Mouse (Mus musculus) kidney, adult 18-20 months (tissue): Measurements from ENCODE around the gene Scarf1.

ENCODE experiments used
- DNase-seq: peaks from one replicate; pipeline ENCODE4 v3.0.0; 2021

The Scarf1 gene

DNA sequence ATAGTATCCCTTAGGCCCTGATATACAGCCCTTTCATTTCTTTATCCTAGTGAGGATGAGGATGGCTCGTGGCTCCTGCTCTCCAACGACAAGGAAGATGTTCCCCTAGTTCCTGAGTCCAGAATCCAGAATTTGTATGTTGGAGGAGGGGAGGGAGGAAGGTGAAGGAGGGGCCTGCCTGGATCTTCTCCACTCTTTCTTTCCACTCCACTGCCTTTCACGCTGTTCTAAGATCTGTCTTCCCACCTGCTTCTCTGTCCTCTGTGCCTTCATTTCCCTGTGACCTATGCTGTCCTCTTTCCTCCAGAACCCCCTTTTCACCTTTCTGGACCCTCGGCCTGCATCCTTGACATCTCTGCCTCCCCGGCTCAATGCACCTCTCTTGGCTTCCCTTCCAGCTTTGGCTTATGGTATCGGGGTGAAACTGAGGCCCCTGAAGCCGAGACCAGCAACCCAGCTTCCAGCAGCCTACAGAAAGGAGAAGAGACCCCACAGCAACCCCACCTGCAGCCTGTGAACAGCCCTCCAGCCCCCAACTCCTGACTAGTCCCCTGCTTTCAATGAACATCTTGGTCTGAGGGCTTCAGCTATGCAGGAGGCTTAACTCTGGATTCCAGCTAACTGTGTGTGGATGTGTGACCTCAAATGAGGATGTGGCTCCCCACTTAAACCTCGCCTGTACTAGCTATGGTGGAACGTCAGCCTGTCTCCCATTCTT is 880 bp upstream of the Scarf1 start:
- no peak for DNase-seq

DNA sequence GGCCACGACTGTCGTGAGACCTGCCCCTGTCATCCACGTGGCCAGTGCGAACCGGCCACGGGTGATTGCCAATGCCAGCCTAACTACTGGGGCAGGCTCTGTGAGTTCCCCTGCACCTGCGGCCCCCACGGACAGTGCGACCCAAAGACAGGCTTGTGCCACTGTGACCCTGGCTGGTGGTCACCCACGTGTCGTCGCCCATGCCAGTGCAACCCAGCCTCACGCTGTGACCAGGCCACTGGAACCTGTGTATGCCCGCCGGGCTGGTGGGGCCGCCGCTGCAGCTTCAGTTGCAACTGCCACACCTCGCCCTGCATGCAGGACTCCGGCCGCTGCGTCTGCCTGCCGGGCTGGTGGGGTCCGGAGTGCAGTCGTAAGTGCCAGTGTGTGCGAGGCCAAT is 1.8 kb downstream of the Scarf1 start:
- DNase-seq: no peak

DNA sequence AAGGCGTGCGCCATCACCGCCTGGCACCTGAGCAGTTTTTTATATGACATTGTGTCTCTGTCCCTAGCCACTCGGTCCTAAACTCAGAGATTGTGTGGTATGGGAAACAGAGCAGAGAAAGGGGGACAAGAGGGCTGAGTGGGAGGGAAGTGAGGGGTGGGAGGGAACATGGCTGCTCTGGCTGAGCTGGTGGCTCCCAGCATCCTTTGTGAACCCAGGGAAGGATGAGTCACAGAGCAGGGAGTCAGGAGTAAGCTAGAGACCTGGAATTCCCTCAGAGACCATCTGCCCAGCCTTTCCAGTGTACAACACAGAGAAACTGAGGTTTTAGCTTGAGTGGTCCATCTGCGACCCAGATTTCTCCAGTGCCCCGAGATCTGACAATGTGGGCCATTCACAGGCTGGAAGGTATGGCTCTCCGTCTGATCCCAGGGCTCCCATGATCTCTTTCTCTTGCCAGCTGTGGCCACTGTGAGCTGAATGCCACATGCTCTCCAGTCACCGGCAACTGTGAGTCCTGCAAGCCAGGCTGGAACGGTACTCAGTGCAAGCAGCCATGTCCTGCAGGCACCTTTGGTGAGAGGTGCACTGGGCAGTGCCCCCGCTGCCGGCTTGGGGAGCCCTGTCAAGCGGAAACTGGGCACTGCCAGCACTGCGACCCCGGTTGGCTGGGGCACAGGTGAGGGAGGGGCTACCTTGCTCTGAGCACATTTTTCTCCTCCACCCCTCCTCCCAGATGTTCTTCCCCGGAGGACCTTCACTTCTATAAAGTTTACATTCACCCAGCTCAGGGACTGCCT is 6.7 kb downstream of the Scarf1 start:
- no peak for DNase-seq

DNA sequence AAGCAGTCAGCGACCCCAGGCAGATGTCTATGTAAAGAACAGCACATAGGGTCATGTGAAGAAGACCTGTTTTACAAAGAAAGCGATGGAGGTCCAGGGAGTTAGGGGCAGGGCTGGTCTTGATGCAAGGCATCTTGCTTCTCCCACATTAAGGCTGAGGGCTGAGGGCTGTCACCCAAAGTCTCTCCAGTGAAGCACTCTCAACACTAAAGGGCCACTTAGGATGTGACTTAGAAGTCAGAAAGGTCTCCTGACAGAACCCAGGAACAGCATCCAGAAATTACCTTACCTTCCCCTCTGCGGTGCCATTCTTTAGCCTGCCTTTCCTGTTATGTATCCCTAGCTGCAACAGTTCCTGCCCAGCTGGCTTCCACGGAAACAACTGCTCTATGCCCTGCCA is 8.3 kb downstream of the Scarf1 start:
- no peak for DNase-seq

DNA sequence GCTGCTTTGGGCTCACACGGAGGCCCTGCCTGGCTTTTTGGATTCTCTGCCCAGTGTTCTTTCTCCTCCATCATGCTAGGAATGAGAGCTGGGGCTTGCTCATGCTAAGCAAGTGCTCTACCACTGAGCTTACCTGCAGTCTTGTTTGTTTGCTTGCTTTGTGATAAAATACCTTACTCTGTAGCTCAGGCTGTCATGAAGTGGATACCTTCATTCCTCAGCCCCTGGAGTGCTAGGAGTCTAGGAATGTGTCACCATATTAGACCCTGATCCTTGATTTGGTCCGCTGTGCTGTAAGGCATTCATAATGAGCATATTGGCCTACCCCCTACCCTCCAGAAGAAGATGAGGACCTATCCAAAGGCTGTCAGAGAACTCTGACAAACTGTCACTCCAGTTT is 9.5 kb downstream of the Scarf1 start:
- DNase-seq: no peak

DNA sequence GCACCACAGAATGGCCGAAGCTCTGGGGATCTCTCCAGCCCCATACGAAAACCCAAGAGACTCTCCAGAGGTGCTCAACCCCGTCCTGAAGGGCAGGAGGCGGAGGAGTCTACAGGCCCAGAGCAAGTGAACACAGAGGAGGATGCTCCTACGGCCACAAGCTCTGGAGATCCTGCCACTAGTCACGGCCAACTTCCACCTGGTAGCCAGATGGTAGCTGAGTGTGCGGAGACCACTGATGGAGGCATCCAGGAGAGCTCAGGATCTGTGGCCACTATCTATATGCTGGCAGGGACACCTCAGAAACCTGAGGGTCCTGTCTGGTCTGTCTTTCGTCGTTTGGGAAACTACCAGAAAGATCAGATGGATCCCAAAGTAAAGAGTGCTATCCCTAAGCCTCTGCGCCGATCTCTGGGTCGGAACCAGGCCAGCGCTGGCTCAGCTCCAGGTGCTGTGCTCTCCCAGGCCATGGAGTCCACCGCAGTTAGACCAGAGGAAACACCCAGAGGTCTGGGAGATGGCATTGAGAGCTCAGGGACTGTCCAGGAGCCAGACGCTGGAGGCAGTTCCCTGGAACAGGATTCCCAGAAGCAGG is 12.3 kb downstream of the Scarf1 start:
- no peak for DNase-seq

DNA sequence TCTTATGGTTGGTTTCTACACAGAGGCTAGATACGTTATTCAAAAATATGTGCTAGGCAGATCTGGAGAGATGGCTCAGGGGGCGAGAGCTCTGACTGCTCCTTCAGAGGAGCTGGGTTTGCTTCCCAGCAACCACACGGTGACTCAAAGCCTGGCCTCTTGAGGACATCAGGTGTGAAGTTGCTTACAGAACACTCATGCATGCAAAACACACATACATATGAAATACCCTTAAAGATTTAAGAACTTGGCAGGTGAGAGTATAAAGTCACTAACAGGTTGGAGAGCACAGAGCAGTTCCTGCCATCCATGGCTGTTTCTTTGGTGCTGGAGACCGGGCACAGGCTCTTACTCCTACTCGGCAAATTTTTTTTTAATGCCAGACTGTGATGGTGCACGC is 13.6 kb downstream of the Scarf1 start:
- no peak for DNase-seq

DNA sequence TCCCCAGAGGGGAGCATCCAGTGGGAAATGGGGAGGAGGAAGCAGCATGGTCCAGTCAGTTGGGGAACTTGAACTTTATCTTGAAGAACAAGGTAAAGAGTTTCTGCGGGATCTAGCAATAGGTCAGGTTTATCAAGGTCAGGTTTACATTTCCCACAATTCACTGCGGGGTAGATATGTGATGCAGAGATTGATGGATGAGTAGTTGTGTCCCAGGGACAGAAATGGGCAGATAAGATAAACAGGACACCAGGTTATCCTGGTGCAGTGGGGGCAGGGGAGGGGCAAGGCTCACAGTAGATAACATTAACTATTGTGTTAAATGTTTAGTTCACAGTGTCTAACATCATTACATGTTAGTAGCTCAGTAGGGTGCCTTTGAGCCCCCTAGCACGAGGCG is 16.4 kb downstream of the Scarf1 start:
- DNase-seq: no peak

DNA sequence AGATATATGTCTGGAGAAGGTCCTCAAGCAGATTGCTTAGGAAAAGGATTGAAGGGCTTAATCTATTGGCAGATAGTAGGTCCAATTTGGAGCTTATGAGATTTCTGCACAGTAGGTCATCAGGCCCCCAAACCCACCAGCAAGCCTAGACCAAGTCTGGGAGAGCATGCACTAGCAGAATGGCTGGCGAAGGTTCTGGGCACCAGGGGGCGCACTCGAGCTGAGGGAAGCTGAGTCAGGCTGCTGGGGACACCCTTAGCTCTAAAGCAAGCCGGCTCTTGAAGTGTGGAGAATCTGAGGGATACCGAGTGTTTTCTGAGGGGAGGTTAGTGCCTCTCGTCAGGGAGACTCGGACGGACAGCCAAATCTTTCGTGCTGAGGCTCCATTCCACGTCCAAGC is 17.0 kb downstream of the Scarf1 start:
- DNase-seq: peak; percentile 97

DNA sequence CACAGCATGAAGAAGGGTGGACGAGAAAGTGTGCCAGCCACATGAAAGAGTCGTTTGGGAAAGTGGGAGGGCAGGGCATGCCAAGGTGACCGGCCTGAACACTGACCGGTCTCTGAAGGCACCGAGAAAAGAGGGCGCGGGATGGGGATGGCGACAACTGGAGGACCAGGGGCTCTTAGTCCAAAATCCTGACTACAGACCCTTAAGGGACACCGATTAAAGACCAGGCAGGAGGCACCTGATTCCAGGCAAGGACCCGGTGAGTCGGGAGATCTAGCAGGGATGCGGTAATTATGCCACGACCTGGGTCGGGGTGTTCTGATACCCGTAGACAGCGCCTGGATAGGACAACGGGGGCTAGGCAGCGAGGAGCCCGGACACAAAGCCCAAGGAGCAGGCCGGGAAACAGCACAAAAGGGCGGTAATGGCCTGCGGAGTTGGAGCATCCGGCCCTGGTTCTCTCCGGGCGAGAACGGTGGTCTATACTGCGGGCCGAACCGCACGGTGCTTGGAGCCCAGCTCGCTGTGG is 17.6 kb downstream of the Scarf1 start:
- no peak for DNase-seq

DNA sequence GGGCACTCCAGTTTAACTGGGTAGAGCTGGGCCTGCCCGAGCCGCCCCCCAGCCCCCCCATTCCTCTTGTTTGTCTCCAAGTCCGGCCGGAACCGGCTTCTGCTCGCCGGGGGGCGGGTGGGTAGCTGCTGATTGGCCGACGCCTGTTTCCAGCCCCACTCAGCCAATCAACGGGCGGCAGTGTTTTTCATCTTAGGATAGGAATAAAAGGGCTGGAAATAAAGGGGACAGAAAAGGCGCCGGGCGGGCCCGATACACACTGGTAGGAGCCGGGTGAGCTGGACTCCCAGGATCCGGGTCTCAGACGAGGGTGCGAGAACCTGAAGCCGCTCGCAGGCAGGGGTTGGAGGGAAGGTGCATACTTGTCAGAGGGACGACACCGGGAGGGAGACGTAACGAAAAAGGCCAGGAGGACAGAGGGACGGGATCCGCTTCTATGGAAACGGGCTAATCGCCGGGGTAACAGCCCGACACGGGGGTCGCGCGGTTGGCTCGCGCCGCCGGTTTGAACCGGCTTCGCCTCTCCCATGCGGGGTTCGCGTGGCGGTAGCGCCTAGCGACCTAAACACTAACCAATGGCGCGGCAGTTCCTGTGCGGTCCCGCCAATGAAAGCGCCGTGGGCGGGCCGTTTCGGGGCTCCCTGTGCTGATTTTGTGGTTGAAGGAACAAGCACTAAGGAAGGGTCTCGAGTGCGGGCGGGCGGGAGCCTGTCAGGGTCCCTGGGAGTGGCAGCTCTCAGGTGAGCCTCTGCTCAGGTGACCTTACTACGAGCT is 18.3 kb downstream of the Scarf1 start, which contains the start of gene Slc43a2:
TSS of gene Slc43a2 (plus strand) at position 226 of the 774 bp plus-strand sequence.
- DNase-seq: peak; percentile 96

DNA sequence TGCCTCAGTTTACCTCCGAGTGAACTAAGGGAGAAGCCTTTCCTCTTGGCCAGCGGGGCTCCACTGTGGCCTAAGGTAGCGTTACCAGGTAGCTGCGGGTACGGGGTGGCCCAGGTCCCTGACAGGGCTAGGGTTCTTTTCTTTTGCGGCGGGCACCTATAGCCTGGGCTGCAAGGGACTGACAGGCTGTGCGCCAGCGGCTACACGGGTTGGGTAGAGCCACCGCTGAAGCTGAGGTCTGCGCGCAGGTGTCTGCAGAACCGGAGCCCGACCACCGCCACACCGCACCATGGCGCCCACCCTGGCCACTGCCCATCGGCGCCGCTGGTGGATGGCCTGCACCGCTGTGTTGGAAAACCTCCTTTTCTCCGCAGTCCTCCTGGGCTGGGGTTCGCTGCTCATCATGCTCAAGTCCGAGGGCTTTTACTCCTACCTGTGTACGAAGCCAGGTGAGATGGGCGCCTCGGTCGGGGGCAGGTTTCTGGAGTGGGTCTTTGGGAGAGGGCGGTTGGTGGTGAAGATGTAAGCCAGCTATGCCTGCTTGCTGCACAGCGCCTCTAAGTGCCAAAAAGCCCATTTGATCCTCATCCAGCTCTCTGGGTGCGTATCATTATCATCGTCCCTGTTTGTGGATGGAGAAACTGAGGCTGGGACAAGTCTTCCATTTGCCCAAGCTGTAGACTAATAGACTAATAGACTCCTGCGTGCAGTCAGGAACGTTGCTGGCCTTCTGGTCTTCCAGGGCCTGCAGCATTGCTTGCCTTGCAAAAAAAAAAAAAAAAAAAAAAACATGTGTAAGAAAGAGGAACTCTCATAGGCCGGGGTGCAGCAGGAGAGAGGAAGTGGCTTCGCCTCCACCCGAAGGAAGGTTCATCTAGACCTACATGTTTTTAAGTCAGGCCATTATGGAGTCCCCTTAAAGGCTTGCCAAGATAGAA is 19.3 kb downstream of the Scarf1 start:
- DNase-seq: no peak

DNA sequence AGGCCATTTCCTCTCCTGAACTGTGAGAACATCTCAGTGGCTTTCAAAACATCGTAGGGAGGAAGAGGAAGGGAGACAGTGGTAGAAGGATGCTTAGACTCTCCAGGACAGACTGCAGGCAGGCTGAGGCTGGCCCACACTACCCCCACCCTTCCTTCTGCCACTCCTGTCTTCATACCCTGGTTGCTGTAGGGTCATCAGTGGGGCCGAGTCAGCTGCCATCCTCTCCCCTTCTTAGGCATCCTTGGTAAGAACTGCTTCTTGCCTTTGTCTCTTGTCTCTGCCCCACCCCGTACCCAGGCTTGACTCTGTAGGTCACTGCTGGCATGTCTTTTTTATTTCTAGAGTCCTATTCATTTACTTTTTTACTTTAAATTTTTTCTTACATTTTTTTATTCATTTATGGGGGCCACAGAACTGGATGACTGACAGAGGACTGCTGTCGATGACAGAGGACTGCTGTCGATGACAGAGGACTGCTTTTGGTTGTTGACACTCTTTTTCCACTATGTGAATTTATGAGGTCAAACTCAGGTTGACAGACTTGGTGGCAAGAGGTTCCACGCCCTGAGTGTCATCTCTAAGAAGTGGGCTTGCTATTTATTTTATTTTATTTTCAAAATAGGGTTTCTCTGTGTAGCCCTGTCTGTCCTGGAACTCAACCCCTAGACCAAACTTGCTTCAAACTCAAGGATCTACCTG is 20.1 kb downstream of the Scarf1 start:
- DNase-seq: no peak

DNA sequence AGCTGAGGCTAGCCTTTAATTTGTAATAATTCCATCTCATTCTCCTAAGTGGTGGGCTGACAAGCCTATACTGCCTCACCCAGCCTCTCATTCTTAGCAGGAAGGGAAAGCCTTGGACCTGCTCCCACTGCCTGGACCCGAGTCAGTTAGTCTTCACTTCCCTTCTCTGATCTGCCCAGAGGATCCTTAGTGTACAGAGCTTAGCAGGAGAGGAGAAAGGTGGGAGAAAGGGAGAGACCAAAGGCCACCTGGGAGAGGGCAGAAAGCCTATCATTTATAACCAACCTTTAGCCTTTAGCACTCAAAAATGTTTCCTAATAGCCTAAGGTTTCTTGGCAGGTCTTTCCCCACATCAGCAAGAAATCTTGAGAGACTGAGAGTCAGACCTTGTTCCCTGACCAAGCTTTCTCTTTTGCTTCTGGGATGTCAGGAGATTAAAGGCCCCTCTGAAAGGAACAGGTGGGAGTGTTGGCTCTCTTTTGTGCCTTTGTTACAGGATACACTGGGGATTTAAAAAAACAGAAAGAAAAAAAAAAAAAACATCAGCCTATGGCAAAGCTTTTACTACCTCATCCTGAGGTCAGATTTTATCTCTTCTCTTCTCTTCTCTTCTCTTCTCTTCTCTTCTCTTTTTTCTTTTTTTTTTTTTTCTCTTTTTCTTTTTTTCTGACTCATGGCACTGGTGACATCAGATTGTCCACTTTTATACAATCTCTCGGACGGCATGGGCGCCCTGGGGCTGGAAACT is 21.1 kb downstream of the Scarf1 start:
- DNase-seq: no peak

DNA sequence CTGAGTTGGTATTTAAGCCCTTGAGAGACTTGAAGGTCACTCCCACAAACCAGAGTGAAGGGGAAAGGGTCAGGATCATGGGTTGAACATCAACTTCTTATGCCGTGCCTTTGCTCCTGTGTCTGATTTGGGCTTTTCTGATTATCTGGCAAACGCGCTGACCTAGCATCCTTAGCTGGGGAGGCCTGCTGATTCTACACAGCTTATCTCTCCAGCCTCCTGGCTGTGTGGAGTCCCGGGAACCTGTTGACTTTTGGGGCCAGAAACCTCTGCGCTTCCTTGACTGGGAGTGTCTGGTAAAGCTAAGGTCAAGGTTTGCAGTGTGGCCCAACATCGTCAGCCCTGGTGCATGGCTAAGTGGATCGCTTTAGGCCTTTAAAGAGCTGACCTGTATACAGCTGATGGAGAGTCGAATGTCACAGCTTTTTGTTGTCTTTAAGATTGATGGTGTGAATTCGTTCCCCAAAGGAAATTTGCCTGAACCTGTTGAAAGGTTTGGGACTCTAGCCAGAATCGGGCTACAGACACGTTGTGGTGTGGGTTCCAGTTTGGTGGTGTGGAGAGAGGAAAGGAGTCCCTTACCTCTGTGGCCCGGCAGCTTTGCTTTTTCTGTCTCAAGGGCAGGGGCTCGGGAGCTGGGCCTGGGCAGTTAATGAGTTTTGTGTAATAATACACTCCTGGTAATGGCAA is 21.9 kb downstream of the Scarf1 start:
- peak; percentile 61 for DNase-seq

DNA sequence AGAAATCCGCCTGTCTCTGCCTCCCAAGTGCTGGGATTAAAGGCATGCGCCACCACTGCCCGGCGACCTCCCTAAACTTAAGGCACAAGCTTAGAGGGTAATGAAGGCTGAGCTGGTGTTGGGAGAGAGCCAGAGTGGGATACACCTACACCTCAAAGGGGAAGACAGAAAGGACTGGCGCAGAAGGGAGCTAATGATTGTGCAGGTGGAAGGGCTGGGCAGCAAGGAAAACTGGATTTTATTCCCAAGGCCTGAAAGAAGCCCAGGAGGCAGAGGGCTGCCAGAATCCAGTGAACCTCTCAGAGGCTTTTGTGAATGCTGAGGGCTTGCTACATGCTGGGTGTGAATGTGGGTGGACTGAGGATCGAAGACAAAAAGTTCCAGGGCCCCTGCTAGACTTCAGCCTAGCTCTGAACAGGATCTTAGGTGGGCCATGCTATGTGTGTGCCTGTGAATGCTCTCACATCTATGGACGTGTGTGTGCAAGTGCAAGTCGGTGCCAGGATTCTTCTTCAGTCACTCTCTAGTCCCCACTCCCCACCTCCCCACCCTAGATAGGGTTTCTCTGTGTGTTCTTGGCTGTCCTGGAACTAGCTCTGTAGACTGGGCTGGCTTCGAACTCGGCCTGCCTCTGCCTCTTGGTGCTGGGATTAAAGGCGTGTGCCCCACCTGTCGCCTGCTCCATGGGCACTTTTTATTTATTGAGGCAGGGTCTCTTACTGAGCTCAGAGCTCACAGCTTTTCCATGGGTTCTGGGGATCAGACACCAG is 23.1 kb downstream of the Scarf1 start:
- no peak for DNase-seq

DNA sequence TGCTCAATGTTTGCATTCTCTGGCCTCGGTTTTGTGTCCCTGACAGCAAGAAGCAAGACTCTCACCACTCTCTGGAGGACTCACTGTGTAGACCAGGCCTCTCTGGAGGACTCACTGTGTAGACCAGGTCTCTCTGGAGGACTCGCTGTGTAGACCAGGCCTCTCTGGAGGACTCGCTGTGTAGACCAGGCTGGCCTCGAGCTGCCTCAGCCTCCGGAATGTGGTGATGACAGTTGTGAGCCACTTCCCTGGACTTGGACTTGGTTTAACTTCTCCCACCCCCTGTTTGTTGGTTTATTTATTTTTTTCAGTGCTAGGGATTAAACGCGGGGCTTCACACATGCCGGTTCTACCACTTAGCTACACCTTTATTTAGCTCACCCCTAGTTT is 23.7 kb downstream of the Scarf1 start:
- no peak for DNase-seq

DNA sequence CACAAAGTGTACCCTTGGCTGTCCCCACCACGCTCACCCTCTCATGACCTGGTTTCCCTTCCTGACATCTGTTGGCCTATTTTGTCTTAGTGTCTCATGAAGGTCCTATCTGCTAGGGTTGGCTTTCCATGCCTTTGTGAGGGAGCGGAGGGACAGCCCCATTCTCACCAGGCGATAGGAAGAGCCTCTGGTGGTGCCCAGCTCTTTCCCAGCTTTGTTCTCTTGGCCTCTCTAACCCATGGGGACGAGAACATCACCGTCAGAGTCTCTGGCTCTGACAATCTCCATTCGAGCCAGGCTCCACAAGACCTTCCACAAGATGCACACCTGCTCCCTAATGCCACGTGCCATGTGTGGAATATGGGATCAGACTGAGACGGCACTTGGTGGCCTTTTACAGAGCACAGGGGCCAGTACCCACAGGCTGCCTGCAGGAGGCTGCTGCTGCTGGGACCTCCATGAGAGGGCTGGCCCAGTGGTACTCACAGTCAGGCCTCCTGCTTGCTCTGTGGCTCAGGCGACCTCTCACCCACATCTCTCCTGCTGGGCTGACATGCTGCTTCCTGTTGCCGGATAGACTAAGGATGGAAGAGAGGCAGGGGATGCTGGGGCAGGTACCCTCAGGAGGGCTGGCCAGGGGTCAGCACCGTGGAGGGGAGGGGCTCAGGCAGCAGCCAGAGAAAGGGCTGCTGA is 24.3 kb downstream of the Scarf1 start:
- DNase-seq: no peak
